Mouse (Mus musculus): ENCODE results near the gene Ugt1a9.

GRCm38 (mm10) chr1:88218591-88218990 is 148.0 kb downstream of the Ugt1a9 start:
- TF ChIP-seq FLI1 (IDR thresholded peaks at IDR 0.05; ENCODE audit: low read length) (no peak), GATA1 (IDR thresholded peaks at IDR 0.05; ENCODE audit: borderline replicate concordance, low read length) (no peak)
